Mouse (Mus musculus) lung, postnatal 36 days (tissue): ENCODE results near the gene Srbd1.

ENCODE experiments used
- DNase-seq: peaks from one replicate; pipeline ENCODE4 v3.0.0; 2022; ENCODE audit warnings: mixed read lengths

Gene Srbd1

GRCm38 (mm10) chr17:85975077-85975476 lies 169.9 kb downstream of the Srbd1 start:
- DNase-seq = peak; percentile 4

GRCm38 (mm10) chr17:85974591-85974990 lies 170.4 kb downstream of the Srbd1 start:
- no peak for DNase-seq

- DNase-seq = no peak
These were observed 173.9 kb downstream of the Srbd1 start for GRCm38 (mm10) chr17:85971120-85971519.

GRCm38 (mm10) chr17:85961653-85962052 lies 183.3 kb downstream of the Srbd1 start:
- DNase-seq = no peak

- DNase-seq = no peak
These were observed 193.2 kb downstream of the Srbd1 start for GRCm38 (mm10) chr17:85951771-85952170.

GRCm38 (mm10) chr17:85949919-85950505 lies 195.0 kb downstream of the Srbd1 start:
- DNase-seq = no peak

- peak; percentile 46 for DNase-seq
These were observed 195.8 kb downstream of the Srbd1 start for GRCm38 (mm10) chr17:85948911-85949909.

- DNase-seq = no peak
These were observed 200.2 kb downstream of the Srbd1 start for GRCm38 (mm10) chr17:85944726-85945125.

GRCm38 (mm10) chr17:85943994-85944640 lies 200.9 kb downstream of the Srbd1 start:
- DNase-seq = no peak

GRCm38 (mm10) chr17:85943551-85943981 lies 201.4 kb downstream of the Srbd1 start:
- no peak for DNase-seq

GRCm38 (mm10) chr17:85943071-85943470 lies 201.9 kb downstream of the Srbd1 start:
- no peak for DNase-seq

- no peak for DNase-seq
These were observed 202.9 kb downstream of the Srbd1 start for GRCm38 (mm10) chr17:85942123-85942522.

- no peak for DNase-seq
These were observed 203.7 kb downstream of the Srbd1 start for GRCm38 (mm10) chr17:85941141-85941738.

GRCm38 (mm10) chr17:85937131-85937530 lies 207.8 kb downstream of the Srbd1 start:
- no peak for DNase-seq

- no peak for DNase-seq
These were observed 209.7 kb downstream of the Srbd1 start for GRCm38 (mm10) chr17:85935268-85935667.
